In genomic region chr14:75186858-75187415, GRCm38 (mm10) we compare ENCODE assay signal across 35 mouse cellular contexts. TPM values are rescaled to one million over a fixed set of nuclear protein-coding genes. Genes with fewer than 3 reads are reported as not detected.
DNase-seq lines count a peak whose midpoint lies in the region; ATAC-seq and TF ChIP-seq lines count a peak whose summit lies in the region.
"Had no signal": no experiment of that assay in that cellular context is flagged by ENCODE, and none has a peak within 500 bp of the region (broad histone marks: within the 10 kb centered on the region; RNA-seq: fewer than 3 reads in every experiment).

No protein-coding gene starts in this region.

- H3K4me3 ChIP-seq in liver, embryonic 12.5 days, result no peak overlapping the region
- H3K4me3 ChIP-seq in liver, embryonic 11.5 days (ENCODE audit: low read depth, low read length), result no peak overlapping the region
- H3K4me3 ChIP-seq in MEL (ENCODE audit: control insufficient read depth in 1 of 2, insufficient read depth in 1 of 2, low read depth in 2 of 2, low read length in 2 of 2), result no peak overlapping the region
- H3K4me3 ChIP-seq in kidney, embryonic 14.5 days (ENCODE audit: low read length), result no peak overlapping the region
- H3K4me3 ChIP-seq in hindbrain, embryonic 13.5 days, result no peak overlapping the region
- H3K4me3 ChIP-seq: forebrain, embryonic 15.5 days; gastrocnemius, adult 2 months; heart, embryonic 10.5 days; heart, embryonic 15.5 days; limb, embryonic 10.5 days; limb, embryonic 15.5 days; midbrain, embryonic 10.5 days; midbrain, embryonic 15.5 days; neural tube, embryonic 12.5 days had no signal

- H3K9ac ChIP-seq in liver, embryonic 12.5 days, result no peak overlapping the region
- H3K9ac ChIP-seq in liver, embryonic 11.5 days (ENCODE audit: low read depth, low read length), result no peak overlapping the region
- H3K9ac ChIP-seq in MEL (ENCODE audit: control insufficient read depth, low read depth, low read length, poor library complexity, severe bottlenecking), result no peak overlapping the region
- H3K9ac ChIP-seq in kidney, embryonic 14.5 days (ENCODE audit: low read depth, low read length), result no peak overlapping the region
- H3K9ac ChIP-seq in hindbrain, embryonic 13.5 days, result no peak overlapping the region
- H3K9ac ChIP-seq: forebrain, embryonic 15.5 days; heart, embryonic 15.5 days; hindbrain, embryonic 14.5 days; limb, embryonic 15.5 days; midbrain, embryonic 15.5 days; neural tube, embryonic 12.5 days had no signal

- TF ChIP-seq POLR2A in MEL (IDR thresholded peaks at IDR 0.05; ENCODE audit: control insufficient read depth in 1 of 2, insufficient read depth in 1 of 2, low read depth in 1 of 2, low read length in 2 of 2, poor library complexity in 1 of 2), result no peak

- 76% methylated on average over 8 of the region's 8 CpGs for WGBS in liver, embryonic 12.5 days (ENCODE audit: insufficient replicate concordance)
- 89% methylated on average over 8 of the region's 8 CpGs for whole genome bisulfite sequencing in liver, embryonic 11.5 days
- 89% methylated on average over 8 of the region's 8 CpGs for WGBS in kidney, embryonic 14.5 days
- WGBS in hindbrain, embryonic 13.5 days, result 87% methylated on average over 8 of the region's 8 CpGs

- peaks cover 43% of the 10 kb centered on the region for H3K4me1 ChIP-seq in liver, embryonic 12.5 days
- H3K4me1 ChIP-seq in liver, embryonic 11.5 days (replicated peaks; ENCODE audit: control insufficient read depth, insufficient read depth, low read length), result peaks cover 27% of the 10 kb centered on the region
- peaks cover 3 to 13% of the 10 kb centered on the region in 2 experiments; a peak in 3 of 4 replicates for H3K4me1 ChIP-seq in MEL (ENCODE audit: control insufficient read depth in 1 of 2, insufficient read depth in 2 of 2, low read length in 2 of 2)
- no peaks in the 10 kb centered on the region for H3K4me1 ChIP-seq in kidney, embryonic 14.5 days (ENCODE audit: control insufficient read depth, insufficient read depth, low read length)
- H3K4me1 ChIP-seq in hindbrain, embryonic 13.5 days (replicated peaks), result no peaks in the 10 kb centered on the region
- H3K4me1 ChIP-seq: forebrain, embryonic 15.5 days; limb, embryonic 10.5 days; limb, embryonic 15.5 days; midbrain, embryonic 10.5 days; midbrain, embryonic 15.5 days; neural tube, embryonic 12.5 days had no signal

- peak overlapping the region; percentile 59; the same call in 1 of the 2 replicates for H3K27ac ChIP-seq in liver, embryonic 12.5 days
- H3K27ac ChIP-seq in liver, embryonic 11.5 days (ENCODE audit: low read depth, low read length), result no peak overlapping the region
- no peak overlapping the region for H3K27ac ChIP-seq in MEL (ENCODE audit: control insufficient read depth, low read depth, low read length)
- H3K27ac ChIP-seq in kidney, embryonic 14.5 days (ENCODE audit: low read depth, low read length), result no peak overlapping the region
- H3K27ac ChIP-seq in hindbrain, embryonic 13.5 days, result no peak overlapping the region
- H3K27ac ChIP-seq: forebrain, embryonic 15.5 days; gastrocnemius, adult 2 months; heart, embryonic 10.5 days; heart, embryonic 15.5 days; hindbrain, embryonic 14.5 days; limb, embryonic 10.5 days; limb, embryonic 15.5 days; midbrain, embryonic 10.5 days; midbrain, embryonic 15.5 days; neural tube, embryonic 12.5 days had no signal

- no peaks in the 10 kb centered on the region for H3K27me3 ChIP-seq in liver, embryonic 12.5 days (replicated peaks)
- H3K27me3 ChIP-seq in liver, embryonic 11.5 days (replicated peaks; ENCODE audit: control insufficient read depth, insufficient read depth, low read length), result no peaks in the 10 kb centered on the region
- no peaks in the 10 kb centered on the region for H3K27me3 ChIP-seq in MEL (ENCODE audit: control insufficient read depth in 1 of 2, insufficient read depth in 2 of 2, low read length in 2 of 2)
- H3K27me3 ChIP-seq in kidney, embryonic 14.5 days (ENCODE audit: control insufficient read depth, insufficient read depth, low read length), result no peaks in the 10 kb centered on the region
- H3K27me3 ChIP-seq in hindbrain, embryonic 13.5 days, result no peaks in the 10 kb centered on the region
- H3K27me3 ChIP-seq: forebrain, embryonic 15.5 days; heart, embryonic 15.5 days; limb, embryonic 15.5 days; midbrain, embryonic 15.5 days; neural tube, embryonic 12.5 days had no signal

- no peaks in the 10 kb centered on the region for H3K79me2 ChIP-seq in MEL (ENCODE audit: control insufficient read depth, insufficient read depth, low read length, poor library complexity)

- no peak for TF ChIP-seq EP300 in MEL (IDR thresholded peaks at IDR 0.05; ENCODE audit: low read depth in 1 of 2, low read length in 2 of 2)

- DNase-seq in liver, embryonic 11.5 days (ENCODE audit: low spot score), result no peak
- DNase-seq in MEL (ENCODE audit: low read depth, low spot score), result peak; percentile 8
- peak; percentile 53 for DNase-seq in naive thymus-derived CD4-positive, alpha-beta T cell, adult 2 months (ENCODE audit: low read depth)
- no peak for DNase-seq in embryo, embryonic 10.5 days (ENCODE audit: low spot score)
- DNase-seq: adrenal gland, adult 8-10 months; cerebellum, adult 8-10 months; cerebellum, postnatal 25 days; gastrocnemius, adult 2 months; heart, postnatal 36 days; kidney, adult 2 months; kidney, postnatal 14 days; layer of hippocampus, adult 9-11 months; lung, adult 2 months; lung, postnatal 10 days; right cerebral cortex, adult 18-20 months; spleen, adult 18-20 months; thymus, adult 2 months; thymus, postnatal 36 days had no signal

- no peak for TF ChIP-seq RAD21 in MEL (IDR thresholded peaks at IDR 0.05; ENCODE audit: low read depth, low read length)

- H3K9me3 ChIP-seq in liver, embryonic 12.5 days (replicated peaks), result no peaks in the 10 kb centered on the region
- no peaks in the 10 kb centered on the region for H3K9me3 ChIP-seq in liver, embryonic 11.5 days (ENCODE audit: control insufficient read depth, low read length)
- H3K9me3 ChIP-seq in MEL (replicated peaks; ENCODE audit: insufficient read depth, low read length), result no peaks in the 10 kb centered on the region
- H3K9me3 ChIP-seq in kidney, embryonic 14.5 days (ENCODE audit: control insufficient read depth, low read length), result no peaks in the 10 kb centered on the region
- no peaks in the 10 kb centered on the region for H3K9me3 ChIP-seq in hindbrain, embryonic 13.5 days
- H3K9me3 ChIP-seq: forebrain, embryonic 15.5 days; heart, embryonic 10.5 days; heart, embryonic 15.5 days; limb, embryonic 10.5 days; limb, embryonic 15.5 days; midbrain, embryonic 10.5 days; midbrain, embryonic 15.5 days; neural tube, embryonic 12.5 days had no signal

- H3K36me3 ChIP-seq in liver, embryonic 12.5 days, result no peaks in the 10 kb centered on the region
- H3K36me3 ChIP-seq in liver, embryonic 11.5 days (ENCODE audit: control insufficient read depth, insufficient read depth, low read length), result no peaks in the 10 kb centered on the region
- peaks cover 2 to 14% of the 10 kb centered on the region in 2 experiments; a peak in 3 of 4 replicates for H3K36me3 ChIP-seq in MEL (ENCODE audit: control insufficient read depth in 1 of 2, insufficient read depth in 2 of 2, low read length in 2 of 2)
- no peaks in the 10 kb centered on the region for H3K36me3 ChIP-seq in kidney, embryonic 14.5 days (ENCODE audit: control insufficient read depth, insufficient read depth, low read length)
- no peaks in the 10 kb centered on the region for H3K36me3 ChIP-seq in hindbrain, embryonic 13.5 days
- H3K36me3 ChIP-seq: forebrain, embryonic 15.5 days; heart, embryonic 10.5 days; heart, embryonic 15.5 days; limb, embryonic 10.5 days; limb, embryonic 15.5 days; midbrain, embryonic 10.5 days; midbrain, embryonic 15.5 days; neural tube, embryonic 12.5 days had no signal

- H3K4me2 ChIP-seq in liver, embryonic 12.5 days, result no peak overlapping the region
- H3K4me2 ChIP-seq in liver, embryonic 11.5 days, result no peak overlapping the region
- H3K4me2 ChIP-seq in kidney, embryonic 14.5 days (replicated peaks; ENCODE audit: low read depth, low read length), result no peak overlapping the region
- H3K4me2 ChIP-seq in hindbrain, embryonic 13.5 days, result no peak overlapping the region
- H3K4me2 ChIP-seq: forebrain, embryonic 15.5 days; heart, embryonic 15.5 days; hindbrain, embryonic 14.5 days; limb, embryonic 15.5 days; midbrain, embryonic 15.5 days; neural tube, embryonic 12.5 days had no signal

- TF ChIP-seq CTCF in MEL (IDR thresholded peaks at IDR 0.05 in 2 of 3, conservative IDR thresholded peaks at IDR 0.05 in 1 of 3; ENCODE audit: control insufficient read depth in 1 of 3, insufficient read depth in 1 of 3, low read depth in 2 of 3, low read length in 3 of 3, poor library complexity in 1 of 3, severe bottlenecking in 1 of 3), result no peak

- no peak for ATAC-seq in liver, embryonic 12.5 days
- ATAC-seq in liver, embryonic 11.5 days (replicated peaks; ENCODE audit: low FRiP score), result no peak
- ATAC-seq in inflammation-experienced regulatory T-cells, adult 6 months, result peak; percentile 26
- no peak for ATAC-seq in kidney, embryonic 14.5 days (ENCODE audit: low FRiP score, low TSS enrichment)
- ATAC-seq in hindbrain, embryonic 13.5 days (ENCODE audit: low FRiP score), result no peak
- ATAC-seq: forebrain, embryonic 15.5 days; midbrain, embryonic 15.5 days had no signal

RNA-seq across cellular contexts. Expression of gene Cpb2, which starts 55.1 kb away (rescaled TPM):
- 50.0 and 50.6 TPM in 2 replicates for polyA plus RNA-seq in liver, embryonic 12.5 days (2016; fragmentation: Nextera tagmentation; extraction: Ambion mirVana)
- 44.2 and 44.5 TPM in 2 replicates for polyA plus RNA-seq in liver, embryonic 11.5 days (2014; fragmentation: Nextera tagmentation; extraction: Ambion mirVana)
- not detected in 2 replicates for total RNA-seq in MEL (2012; rRNA removed)
- polyA plus RNA-seq in MEL (2012; ENCODE audit: insufficient read depth in 1 of 2, insufficient read length in 2 of 2, low read depth in 1 of 2, low replicate concordance in 2 of 2, missing spikeins in 1 of 2), result not detected
- not detected for polyA plus RNA-seq in inflammation-experienced regulatory T-cells, adult 6 months (2017; shearing (Covaris generic))
- 13.2 and 14.6 TPM in 2 replicates for polyA plus RNA-seq in kidney, embryonic 14.5 days (2014; fragmentation: Nextera tagmentation; extraction: Ambion mirVana)
- not detected in 2 replicates for polyA plus RNA-seq in hindbrain, embryonic 13.5 days (2015; fragmentation: Nextera tagmentation; extraction: Ambion mirVana)
- total RNA-seq: adrenal gland, adult 8-10 months; gastrocnemius, adult 2 months; heart, postnatal 36 days; left cerebral cortex, postnatal 10 days had no signal
- polyA plus RNA-seq: C2C12; embryonic facial prominence, embryonic 11.5 days; forebrain, embryonic 15.5 days; limb, embryonic 10.5 days; midbrain, embryonic 10.5 days; midbrain, embryonic 15.5 days; thymus, adult 2 months had no signal

RNA-seq across cellular contexts. Expression of gene Lcp1, which starts 56.0 kb away (rescaled TPM):
- polyA plus RNA-seq in liver, embryonic 12.5 days (2016; fragmentation: Nextera tagmentation; extraction: Ambion mirVana), result 36.2 and 39.8 TPM in 2 replicates
- polyA plus RNA-seq in liver, embryonic 11.5 days (2014; fragmentation: Nextera tagmentation; extraction: Ambion mirVana), result 44.3 and 50.4 TPM in 2 replicates
- total RNA-seq in MEL (2012; rRNA removed), result 11.0 and 23.7 TPM in 2 replicates
- 10 to 100 TPM in 1 of 2 experiments, not detected in 1; 20.3 TPM for polyA plus RNA-seq in MEL (2012; ENCODE audit: insufficient read depth in 1 of 2, insufficient read length in 2 of 2, low read depth in 1 of 2, low replicate concordance in 2 of 2, missing spikeins in 1 of 2)
- 1,000 to 10,000 TPM; 1,283 to 1,916 (median 1,300) TPM for polyA plus RNA-seq in inflammation-experienced regulatory T-cells, adult 6 months (2017; shearing (Covaris generic))
- polyA plus RNA-seq in kidney, embryonic 14.5 days (2014; fragmentation: Nextera tagmentation; extraction: Ambion mirVana), result 11.2 and 22.3 TPM in 2 replicates
- 15.6 and 16.0 TPM in 2 replicates for polyA plus RNA-seq in hindbrain, embryonic 13.5 days (2015; fragmentation: Nextera tagmentation; extraction: Ambion mirVana)

RNA-seq across cellular contexts. Expression of gene Lrrc63, which starts 56.3 kb away (rescaled TPM):
- polyA plus RNA-seq in liver, embryonic 12.5 days (2016; fragmentation: Nextera tagmentation; extraction: Ambion mirVana), result not detected in 2 replicates
- polyA plus RNA-seq in liver, embryonic 11.5 days (2014; fragmentation: Nextera tagmentation; extraction: Ambion mirVana), result 0.06 TPM in 1 of 2 replicates, not detected in the other
- not detected in 2 replicates for total RNA-seq in MEL (2012; rRNA removed)
- polyA plus RNA-seq in MEL (2012; ENCODE audit: insufficient read depth in 1 of 2, insufficient read length in 2 of 2, low read depth in 1 of 2, low replicate concordance in 2 of 2, missing spikeins in 1 of 2), result not detected
- not detected for polyA plus RNA-seq in inflammation-experienced regulatory T-cells, adult 6 months (2017; shearing (Covaris generic))
- polyA plus RNA-seq in kidney, embryonic 14.5 days (2014; fragmentation: Nextera tagmentation; extraction: Ambion mirVana), result 0.07 TPM in 1 of 2 replicates, not detected in the other
- polyA plus RNA-seq in hindbrain, embryonic 13.5 days (2015; fragmentation: Nextera tagmentation; extraction: Ambion mirVana), result 0.08 and 0.14 TPM in 2 replicates
- total RNA-seq: gastrocnemius, adult 2 months; heart, postnatal 36 days; left cerebral cortex, postnatal 10 days had no signal
- polyA plus RNA-seq: C2C12; forebrain, embryonic 15.5 days; heart, embryonic 15.5 days; hindbrain, embryonic 14.5 days; intestine, embryonic 14.5 days; kidney, adult 2 months; limb, embryonic 15.5 days had no signal

Comparison
In these comparisons a context has a peak if more than half of its experiments do, and no peak if none do; other contexts are left out.
1. DNase-seq: peak in MEL (single experiment) and naive thymus-derived CD4-positive, alpha-beta T cell, adult 2 months (single experiment); none in liver, embryonic 11.5 days (single experiment) and embryo, embryonic 10.5 days (single experiment).
2. RNA of gene Cpb2, which starts 55.1 kb away (polyA plus RNA-seq): 50.0 to 50.6 TPM in liver, embryonic 12.5 days, 44.2 to 44.5 TPM in liver, embryonic 11.5 days and 13.2 to 14.6 TPM in kidney, embryonic 14.5 days; not detected in hindbrain, embryonic 13.5 days, not detected in MEL and not detected in inflammation-experienced regulatory T-cells, adult 6 months; every median in the first group is over 10 times any median in the second.
3. RNA of gene Lcp1, which starts 56.0 kb away (polyA plus RNA-seq): 1,283 to 1,916 TPM in inflammation-experienced regulatory T-cells, adult 6 months; 44.3 to 50.4 TPM in liver, embryonic 11.5 days, 36.2 to 39.8 TPM in liver, embryonic 12.5 days, 11.2 to 22.3 TPM in kidney, embryonic 14.5 days, 20.3 TPM in MEL and 15.6 to 16.0 TPM in hindbrain, embryonic 13.5 days; every median in the first group is over 10 times any median in the second.